Mouse (Mus musculus) stomach, embryonic 16.5 days (tissue): ENCODE data around the gene Pde4c. TPM values are rescaled to one million over a fixed set of nuclear protein-coding genes. Genes with fewer than 3 reads are reported as not detected.

Experiments used
- ATAC-seq: fragments of 200-750 bp; cut with Nextera tagmentation; 2 replicates; pipeline ENCODE4 v1.8.0; 2017; ENCODE audit warnings: moderate number of reproducible peaks, moderate TSS enrichment; ENCODE audit not compliant: insufficient read depth, low FRiP score
- H3K27ac ChIP-seq: fragments of 300-500 bp; sonication (generic); 2 replicates; pipeline ENCODE4 v1.5.1; 2014; ENCODE audit warnings: low read length
- H3K27me3 ChIP-seq: fragments of 300-500 bp; sonication (generic); 2 replicates; pipeline ENCODE4 v1.6.1; 2014; ENCODE audit warnings: low read length, control low read depth, mixed read lengths; ENCODE audit not compliant: control insufficient read depth, insufficient read depth
- H3K36me3 ChIP-seq: fragments of 300-500 bp; sonication (generic); 2 replicates; pipeline ENCODE4 v1.6.1; 2014; ENCODE audit warnings: low read length; ENCODE audit not compliant: control insufficient read depth, insufficient read depth
- H3K4me1 ChIP-seq: fragments of 300-500 bp; sonication (generic); 2 replicates; pipeline ENCODE4 v1.6.1; 2014; ENCODE audit warnings: low read length, control low read depth, mixed read lengths; ENCODE audit not compliant: control insufficient read depth, insufficient read depth
- H3K4me2 ChIP-seq: fragments of 300-500 bp; sonication (generic); 2 replicates; pipeline ENCODE4 v1.6.1; 2014; ENCODE audit warnings: low read depth, low read length, mixed read lengths
- H3K4me3 ChIP-seq: fragments of 300-500 bp; sonication (generic); replicated peaks from 2 replicates; pipeline ENCODE4 v1.5.1; 2014; ENCODE audit warnings: mild to moderate bottlenecking, low read length
- H3K9ac ChIP-seq: fragments of 300-500 bp; sonication (generic); 2 replicates; pipeline ENCODE4 v1.6.1; 2014; ENCODE audit warnings: low read length
- H3K9me3 ChIP-seq: fragments of 300-500 bp; sonication (generic); replicated peaks from 2 replicates; pipeline ENCODE4 v1.6.1; 2016; ENCODE audit warnings: low read length, control low read depth; ENCODE audit not compliant: control insufficient read depth
- WGBS: fragments of 180-500 bp; shearing (Covaris S2); extraction: QIAGEN DNeasy Blood & Tissue Kit; methylation state at CpG from one replicate; pipeline ENCODE4 v1.1.7; 2014; 5-methylcytosine and 5-hydroxymethylcytosine counted together
- polyA plus RNA-seq: library from polyadenylated mRNA; unstranded; fragments of >200 nt; fragmentation: Nextera tagmentation; extraction: Ambion mirVana; gene quantifications from 2 replicates; pipeline ENCODE4 v1.2.1, GENCODE M21; 2015

Pde4c gene
- polyA plus RNA-seq, 1 experiment from 2014 or later: 0.23 TPM

DNA sequence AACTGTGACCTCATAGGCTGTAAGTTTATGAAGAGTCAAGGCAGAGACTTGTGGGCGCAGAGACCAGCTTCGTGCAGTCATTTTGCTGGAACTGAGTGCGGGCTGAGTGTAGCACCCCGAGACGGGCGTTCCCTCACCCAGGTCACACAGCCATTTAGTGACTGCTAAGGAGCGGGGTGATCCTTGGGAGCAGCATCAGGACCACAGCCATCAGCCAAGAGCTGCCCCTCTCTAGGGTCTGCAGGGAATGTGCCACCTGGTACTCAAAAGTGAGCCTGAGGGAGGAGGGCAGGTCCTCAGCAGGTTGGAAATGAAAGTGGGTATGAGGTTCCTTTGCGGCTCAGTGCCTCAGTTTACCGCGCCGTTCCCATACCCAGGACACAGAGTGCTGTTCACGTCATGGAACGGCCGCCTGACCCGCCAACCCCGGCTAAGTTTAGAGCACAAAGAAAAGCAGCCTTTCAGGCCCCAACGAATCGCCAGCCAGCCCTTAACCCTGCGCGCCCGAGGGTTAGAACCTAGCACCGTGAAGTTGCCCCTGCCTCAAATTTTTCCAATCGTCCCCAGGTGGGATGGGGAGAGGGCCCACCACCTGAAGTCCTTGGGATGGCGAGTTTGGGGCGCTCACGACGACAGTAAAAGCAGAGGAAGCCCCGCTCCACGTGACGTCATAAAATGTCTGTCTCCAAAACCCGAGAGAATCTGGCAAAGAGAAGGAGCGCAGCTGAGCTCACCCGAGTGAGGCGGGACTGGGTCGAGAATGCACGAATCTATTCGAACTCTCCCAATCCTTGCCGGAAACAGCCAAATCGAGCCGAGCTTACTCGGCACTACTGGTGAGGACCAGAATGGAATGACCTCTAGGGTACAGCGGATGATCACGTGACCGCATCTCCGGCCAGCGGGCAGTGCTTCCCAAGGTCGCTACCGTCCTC, 20.4 kb downstream of the Pde4c start:
- ATAC-seq: no peak
- peaks cover 42% of the 10 kb centered on the region for H3K27me3 ChIP-seq
- peak overlapping the region; percentile 54 for H3K9ac ChIP-seq

DNA sequence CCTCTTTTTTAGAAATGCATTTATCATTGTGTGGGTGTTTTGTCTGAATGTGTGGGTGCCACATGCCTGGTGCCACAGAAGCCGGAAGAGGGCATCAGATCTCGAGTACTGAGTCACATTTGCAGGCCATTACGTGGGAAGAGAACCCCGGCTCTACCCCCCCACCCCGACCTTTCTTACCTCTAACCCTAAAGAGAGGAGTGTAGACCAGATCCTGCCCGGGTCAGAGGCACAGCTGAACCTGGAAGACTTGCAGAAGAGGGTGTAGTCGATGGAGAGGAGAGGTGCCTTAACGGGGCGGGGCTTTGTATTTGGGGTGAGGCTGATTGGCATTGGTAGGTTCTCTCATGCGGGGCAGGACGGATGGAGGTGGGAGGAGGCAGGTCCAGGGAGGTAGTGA, 21.3 kb downstream of the Pde4c start:
- no peaks in the 10 kb centered on the region for H3K36me3 ChIP-seq
- peaks cover 43% of the 10 kb centered on the region for H3K27me3 ChIP-seq
- no peak overlapping the region; the same call in 1 of the 2 replicates for H3K4me2 ChIP-seq
- no peak overlapping the region for H3K9ac ChIP-seq
- no peak overlapping the region for H3K27ac ChIP-seq
- H3K9me3 ChIP-seq: no peaks in the 10 kb centered on the region
- no peak for ATAC-seq
- H3K4me1 ChIP-seq: peaks cover 10% of the 10 kb centered on the region
- WGBS: 48% methylated on average over 11 of the region's 11 CpGs
- no peak overlapping the region for H3K4me3 ChIP-seq

More for the DNA sequence above, 20.4 kb downstream of the Pde4c start:
- peak overlapping the region; percentile 56 for H3K4me2 ChIP-seq
- peaks cover 10% of the 10 kb centered on the region for H3K4me1 ChIP-seq
- H3K27ac ChIP-seq: no peak overlapping the region
- no peaks in the 10 kb centered on the region for H3K36me3 ChIP-seq
- 5% methylated on average over 48 of the region's 48 CpGs for WGBS
- peak overlapping the region; percentile 30 for H3K4me3 ChIP-seq
- no peaks in the 10 kb centered on the region for H3K9me3 ChIP-seq

DNA sequence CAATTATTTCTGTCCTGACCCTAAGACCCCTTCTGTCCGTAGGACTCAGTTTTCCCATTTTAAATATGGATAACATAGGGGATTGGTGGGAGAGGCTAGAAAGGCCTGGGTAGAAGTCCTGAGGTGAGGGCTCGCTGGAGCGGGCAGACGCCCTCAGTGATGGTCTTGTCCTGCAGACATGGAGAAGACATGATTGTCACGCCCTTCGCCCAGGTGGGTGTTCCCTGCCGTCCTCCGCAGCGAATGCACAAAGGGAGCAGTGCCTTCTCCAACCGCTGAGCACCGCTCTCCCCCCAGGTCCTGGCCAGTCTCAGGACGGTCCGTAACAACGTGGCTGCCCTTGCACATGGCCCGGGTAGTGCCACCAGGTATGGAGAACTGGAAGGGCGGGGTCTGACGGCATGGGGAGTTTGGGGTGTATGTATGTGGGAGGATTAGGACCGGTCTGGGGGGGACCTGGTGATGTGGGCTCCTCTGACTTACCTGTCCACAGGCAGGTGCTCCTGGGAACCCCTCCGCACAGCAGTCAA, 22.2 kb downstream of the Pde4c start:
- Histone ChIP-seq H3K4me3 (no peak overlapping the region), H3K27me3 (peaks cover 43% of the 10 kb centered on the region), H3K27ac (no peak overlapping the region), H3K9ac (no peak overlapping the region), H3K4me1 (peaks cover 10% of the 10 kb centered on the region), H3K4me2 (no peak overlapping the region), H3K9me3 (no peaks in the 10 kb centered on the region), H3K36me3 (no peaks in the 10 kb centered on the region)
- 52% methylated on average over 19 of the region's 19 CpGs for WGBS
- no peak for ATAC-seq

DNA sequence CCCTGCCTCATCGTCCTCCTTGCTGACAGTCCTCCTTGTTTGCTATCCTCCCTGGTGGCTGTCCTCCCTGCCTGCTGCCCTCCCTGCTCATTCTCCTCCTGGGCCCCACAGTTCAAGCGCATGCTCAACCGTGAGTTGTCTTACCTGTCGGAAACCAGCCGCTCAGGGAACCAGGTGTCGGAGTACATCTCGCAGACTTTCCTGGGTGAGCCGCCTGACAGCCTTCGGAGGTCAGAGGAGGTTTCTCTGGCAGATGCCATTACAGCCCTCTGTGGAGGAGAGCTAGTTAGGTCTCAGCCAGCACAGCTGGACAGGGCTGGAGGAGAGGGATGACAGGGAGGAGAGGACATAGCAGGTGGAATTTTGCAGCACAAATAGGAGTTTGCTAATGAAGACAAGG, 23.2 kb downstream of the Pde4c start:
- peaks cover 10% of the 10 kb centered on the region for H3K4me1 ChIP-seq
- WGBS: 45% methylated on average over 9 of the region's 9 CpGs
- H3K27me3 ChIP-seq: peaks cover 43% of the 10 kb centered on the region
- no peak for ATAC-seq
- H3K9ac ChIP-seq: no peak overlapping the region
- no peaks in the 10 kb centered on the region for H3K36me3 ChIP-seq
- H3K9me3 ChIP-seq: no peaks in the 10 kb centered on the region
- no peak overlapping the region for H3K27ac ChIP-seq
- no peak overlapping the region for H3K4me2 ChIP-seq
- no peak overlapping the region for H3K4me3 ChIP-seq

DNA sequence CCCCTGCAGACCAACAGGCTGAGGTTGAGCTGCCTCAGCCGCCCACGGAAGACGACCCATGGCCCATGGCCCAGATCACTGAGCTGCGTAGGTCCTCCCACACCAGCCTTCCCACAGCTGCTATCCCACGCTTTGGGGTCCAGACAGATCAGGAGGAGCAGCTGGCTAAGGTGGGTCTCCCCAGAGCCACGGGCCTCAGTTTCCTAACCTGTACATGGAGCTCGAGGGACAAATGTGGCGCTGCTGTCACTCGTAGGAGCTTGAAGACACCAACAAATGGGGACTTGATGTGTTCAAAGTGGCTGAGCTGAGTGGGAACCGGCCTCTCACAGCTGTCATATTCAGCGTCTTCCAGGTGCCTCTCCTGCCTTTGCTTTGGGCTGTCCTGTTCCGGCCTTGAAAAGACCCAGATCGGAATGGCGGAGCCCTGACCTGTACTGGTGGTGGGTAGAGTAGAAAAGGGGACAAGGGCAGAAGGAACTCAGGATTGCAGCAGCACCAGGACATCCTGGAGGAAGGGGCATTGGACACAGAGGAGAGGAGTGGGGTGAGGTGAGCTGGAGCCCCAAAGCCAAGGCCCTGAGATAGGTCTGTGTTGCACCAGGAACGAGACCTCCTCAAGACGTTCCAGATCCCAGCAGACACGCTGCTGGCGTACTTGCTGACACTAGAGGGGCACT, 23.8 kb downstream of the Pde4c start:
- H3K27ac ChIP-seq: no peak overlapping the region
- peaks cover 40% of the 10 kb centered on the region for H3K27me3 ChIP-seq
- no peak overlapping the region for H3K4me2 ChIP-seq
- H3K36me3 ChIP-seq: no peaks in the 10 kb centered on the region
- no peak for ATAC-seq
- whole genome bisulfite sequencing: 82% methylated on average over 18 of the region's 18 CpGs
- no peak overlapping the region for H3K9ac ChIP-seq
- peaks cover 10% of the 10 kb centered on the region for H3K4me1 ChIP-seq
- no peaks in the 10 kb centered on the region for H3K9me3 ChIP-seq
- no peak overlapping the region for H3K4me3 ChIP-seq

DNA sequence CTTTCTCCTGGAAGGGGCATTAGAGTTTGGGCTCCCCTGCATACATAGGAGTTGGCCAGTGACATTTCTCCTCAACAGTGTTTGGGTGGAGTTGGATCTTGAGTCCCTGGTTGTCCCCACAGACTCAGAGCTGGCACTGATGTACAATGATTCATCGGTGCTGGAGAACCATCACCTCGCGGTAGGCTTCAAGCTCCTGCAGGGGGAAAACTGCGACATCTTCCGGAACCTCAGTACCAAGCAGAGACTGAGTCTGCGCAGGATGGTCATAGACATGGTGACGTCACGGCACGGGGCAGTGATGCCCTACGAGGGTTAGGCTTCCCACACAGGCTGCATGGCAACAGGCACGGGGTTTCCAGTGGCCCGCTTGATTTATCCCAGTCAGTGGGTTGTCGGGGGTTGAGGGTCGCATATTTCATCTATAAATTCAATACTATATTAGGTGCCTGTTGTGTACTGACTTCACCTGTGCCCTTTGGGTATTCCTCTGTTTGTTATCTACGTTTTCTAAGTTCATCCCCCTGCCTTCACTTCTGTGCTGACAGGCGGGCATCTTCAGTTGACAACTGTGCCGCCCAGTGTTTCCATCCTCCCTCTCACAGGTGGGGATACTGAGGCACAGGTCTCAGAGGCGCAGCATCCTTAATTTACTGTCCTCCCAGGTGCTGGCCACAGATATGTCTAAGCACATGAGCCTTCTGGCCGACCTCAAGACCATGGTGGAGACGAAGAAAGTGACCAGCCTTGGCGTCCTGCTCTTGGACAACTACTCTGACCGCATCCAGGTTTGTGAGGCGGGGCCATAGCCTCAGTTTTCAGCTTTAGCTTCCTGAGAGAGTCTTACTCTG, 25.0 kb downstream of the Pde4c start:
- Histone ChIP-seq H3K36me3 (no peaks in the 10 kb centered on the region), H3K4me1 (peaks cover 19% of the 10 kb centered on the region), H3K27me3 (peaks cover 29% of the 10 kb centered on the region), H3K4me3 (no peak overlapping the region), H3K9ac (no peak overlapping the region), H3K9me3 (no peaks in the 10 kb centered on the region), H3K4me2 (no peak overlapping the region), H3K27ac (no peak overlapping the region)
- WGBS: 84% methylated on average over 23 of the region's 23 CpGs
- no peak for ATAC-seq

DNA sequence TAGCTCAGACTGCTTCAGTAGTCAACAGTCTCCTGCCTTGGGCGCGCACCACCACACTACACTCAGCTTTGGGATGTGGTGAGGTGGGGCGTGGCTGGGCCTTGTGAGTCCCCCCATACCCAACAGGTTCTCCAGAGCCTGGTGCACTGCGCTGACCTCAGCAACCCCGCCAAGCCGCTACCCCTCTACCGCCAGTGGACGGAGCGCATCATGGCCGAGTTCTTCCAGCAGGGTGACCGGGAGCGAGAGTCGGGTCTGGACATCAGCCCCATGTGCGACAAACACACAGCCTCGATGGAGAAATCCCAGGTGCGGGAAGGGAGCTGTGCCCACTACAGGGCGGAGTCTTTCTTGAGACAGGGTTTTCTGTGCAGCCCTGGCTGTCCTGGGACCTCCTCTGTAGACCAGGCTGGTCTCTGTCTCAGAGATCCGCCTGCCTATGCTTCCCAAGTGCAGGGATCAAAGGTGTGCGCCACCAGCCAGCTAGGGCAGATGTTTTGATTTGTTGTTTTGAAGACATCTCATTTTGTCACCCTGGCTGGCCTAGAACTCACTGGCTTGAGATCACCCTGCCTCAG, 25.7 kb downstream of the Pde4c start:
- Histone ChIP-seq H3K4me3 (no peak overlapping the region), H3K36me3 (no peaks in the 10 kb centered on the region), H3K9ac (no peak overlapping the region), H3K27ac (no peak overlapping the region), H3K4me1 (peaks cover 16% of the 10 kb centered on the region), H3K27me3 (peaks cover 22% of the 10 kb centered on the region), H3K4me2 (no peak overlapping the region), H3K9me3 (no peaks in the 10 kb centered on the region)
- ATAC-seq: no peak
- WGBS: 75% methylated on average over 19 of the region's 19 CpGs

DNA sequence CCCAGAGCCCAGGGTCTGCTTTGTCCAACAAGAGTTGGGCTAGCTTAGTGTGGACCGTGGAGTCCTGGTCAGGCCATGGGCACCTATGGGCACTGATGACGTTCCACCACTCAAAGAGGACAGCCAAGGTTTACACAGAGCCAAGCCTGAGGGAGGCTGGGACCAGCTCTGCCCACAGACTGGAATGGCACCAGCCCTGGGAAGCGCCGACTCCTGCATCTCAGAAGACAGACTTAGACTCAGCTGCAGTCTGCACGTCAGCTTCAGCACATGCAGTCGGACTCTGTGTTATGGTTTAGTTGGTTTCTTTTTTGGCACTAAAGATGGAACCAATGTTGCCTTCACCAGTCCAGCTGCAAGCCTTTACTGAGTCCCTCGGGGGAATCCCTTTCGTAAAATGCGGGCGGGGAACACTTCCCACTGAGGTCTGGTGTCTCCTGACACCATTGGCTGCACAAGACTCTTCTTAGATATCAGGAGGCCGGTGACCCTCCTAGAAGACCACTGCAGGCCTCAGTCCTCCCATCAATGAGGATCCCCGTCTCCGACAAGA, 26.7 kb downstream of the Pde4c start:
- ATAC-seq: no peak
- Histone ChIP-seq H3K4me3 (no peak overlapping the region), H3K9me3 (no peaks in the 10 kb centered on the region), H3K36me3 (no peaks in the 10 kb centered on the region), H3K27me3 (peaks cover 12% of the 10 kb centered on the region), H3K4me2 (no peak overlapping the region), H3K4me1 (peaks cover 18% of the 10 kb centered on the region), H3K9ac (no peak overlapping the region), H3K27ac (no peak overlapping the region)
- WGBS: 84% methylated on average over 13 of the region's 13 CpGs
